Mouse (Mus musculus) left cerebral cortex, adult 2 months (tissue): ENCODE data around the gene Rasgrf1. TPM values are rescaled to one million over a fixed set of nuclear protein-coding genes. Genes with fewer than 3 reads are reported as not detected.
"Not testable (repeated sequence)": the region's sequence is repeated elsewhere in the genome, so short reads cannot be mapped to it uniquely, and the experiment has no call there.

ENCODE experiments used
- DNase-seq, 2 experiments: peaks; one replicate each; pipeline ENCODE4 v3.0.0; 2021 to 2022; ENCODE audit warnings: low spot score in 2 of 2, mixed read lengths in 1 of 2; ENCODE audit errors: extremely low spot score in 1 of 2
- H3K27ac ChIP-seq: fragments of 200-600 bp; 2 replicates; pipeline ENCODE4 v1.8.1; 2022
- H3K4me3 ChIP-seq: fragments of 200-600 bp; 2 replicates; pipeline ENCODE4 v1.8.1; 2022
- CTCF ChIP-seq: fragments of 200-600 bp; IDR thresholded peaks from 2 replicates; pipeline ENCODE4 v1.8.1; 2022; ENCODE audit warnings: antibody characterized with exemption, mild to moderate bottlenecking, moderate library complexity
- intact Hi-C: fragments of 180-260 bp; cut with DNase I; formaldehyde crosslinking; loops from one replicate; pipeline ENCODE4 v1.15.1; 2025
- total RNA-seq, 2 experiments: library from RNA; stranded (reverse); gene quantifications; 2 replicates each; pipeline ENCODE4 v1.2.3; 2021

The Rasgrf1 gene
- total RNA-seq, 2 experiments from 2014 or later: 273 to 297 TPM

GRCm38 (mm10) chr9:90020866-90021265, 111.2 kb downstream of the Rasgrf1 start:
- DNase-seq: peak; percentile 29 to 43
- no peak overlapping the region for H3K4me3 ChIP-seq
- no peak for TF ChIP-seq CTCF
- intact Hi-C loops: no loop called here
- no peak overlapping the region for H3K27ac ChIP-seq

- Histone ChIP-seq H3K4me3 (no peak overlapping the region), H3K27ac (no peak overlapping the region)
- intact Hi-C loops: no loop called here
- DNase-seq: no peak
- no peak for TF ChIP-seq CTCF
Observed at GRCm38 (mm10) chr9:90021442-90021841, 111.7 kb downstream of the Rasgrf1 start.

GRCm38 (mm10) chr9:90027709-90028108, 118.0 kb downstream of the Rasgrf1 start:
- H3K27ac ChIP-seq: no peak overlapping the region
- DNase-seq: no peak
- intact Hi-C loops: no loop called here
- no peak overlapping the region for H3K4me3 ChIP-seq
- peak; percentile 17 for TF ChIP-seq CTCF

- H3K27ac ChIP-seq: no peak overlapping the region
- TF ChIP-seq CTCF: no peak
- no peak for DNase-seq
- H3K4me3 ChIP-seq: no peak overlapping the region
- intact Hi-C loops: no loop called here
Observed at GRCm38 (mm10) chr9:90033922-90034321, 124.2 kb downstream of the Rasgrf1 start.

GRCm38 (mm10) chr9:90035168-90035567, 125.5 kb downstream of the Rasgrf1 start:
- no peak for DNase-seq
- Histone ChIP-seq H3K4me3 (no peak overlapping the region), H3K27ac (no peak overlapping the region)
- no peak for TF ChIP-seq CTCF
- intact Hi-C loops: no loop called here

- intact Hi-C loops: no loop called here
- no peak overlapping the region for H3K27ac ChIP-seq
- no peak overlapping the region for H3K4me3 ChIP-seq
- DNase-seq: no peak
- no peak for TF ChIP-seq CTCF
Observed at GRCm38 (mm10) chr9:90035794-90036193, 126.1 kb downstream of the Rasgrf1 start.

- Histone ChIP-seq H3K4me3 (no peak overlapping the region), H3K27ac (no peak overlapping the region)
- intact Hi-C loops: no loop called here
- no peak for TF ChIP-seq CTCF
- DNase-seq: no peak
Observed at GRCm38 (mm10) chr9:90036313-90036712, 126.6 kb downstream of the Rasgrf1 start.

- no peak for DNase-seq
- no peak overlapping the region for H3K4me3 ChIP-seq
- no peak for TF ChIP-seq CTCF
- no peak overlapping the region for H3K27ac ChIP-seq
- intact Hi-C loops: no loop called here
Observed at GRCm38 (mm10) chr9:90038535-90038934, 128.8 kb downstream of the Rasgrf1 start.

GRCm38 (mm10) chr9:90040916-90041315, 131.2 kb downstream of the Rasgrf1 start:
- no peak for DNase-seq
- H3K27ac ChIP-seq: no peak overlapping the region
- TF ChIP-seq CTCF: no peak
- no peak overlapping the region for H3K4me3 ChIP-seq
- intact Hi-C loops: no loop called here

GRCm38 (mm10) chr9:90041556-90041955, 131.8 kb downstream of the Rasgrf1 start:
- H3K4me3 ChIP-seq: no peak overlapping the region
- no peak for DNase-seq
- intact Hi-C loops: no loop called here
- no peak overlapping the region for H3K27ac ChIP-seq
- no peak for TF ChIP-seq CTCF

- H3K4me3 ChIP-seq, intact Hi-C loops, H3K27ac ChIP-seq, DNase-seq: not testable (repeated sequence)
Observed at GRCm38 (mm10) chr9:90042906-90043305, 133.2 kb downstream of the Rasgrf1 start.

GRCm38 (mm10) chr9:90045191-90045590, 135.5 kb downstream of the Rasgrf1 start:
- no peak for DNase-seq
- intact Hi-C loops: no loop called here
- no peak for TF ChIP-seq CTCF
- Histone ChIP-seq H3K27ac (no peak overlapping the region), H3K4me3 (no peak overlapping the region)

- no peak for DNase-seq
- intact Hi-C loops: no loop called here
- peak overlapping the region; percentile 50; the same call in 1 of the 2 replicates for H3K27ac ChIP-seq
- no peak for TF ChIP-seq CTCF
- no peak overlapping the region for H3K4me3 ChIP-seq
Observed at GRCm38 (mm10) chr9:90047937-90048627, 138.4 kb downstream of the Rasgrf1 start.
